Mouse (Mus musculus): ENCODE results near the gene Dhrs7. TPM values are rescaled to one million over a fixed set of nuclear protein-coding genes. Genes with fewer than 3 reads are reported as not detected.

Dhrs7 gene
- total and polyA plus RNA-seq, 3 experiments = 59.2 to 195 (median 159) TPM

DNA sequence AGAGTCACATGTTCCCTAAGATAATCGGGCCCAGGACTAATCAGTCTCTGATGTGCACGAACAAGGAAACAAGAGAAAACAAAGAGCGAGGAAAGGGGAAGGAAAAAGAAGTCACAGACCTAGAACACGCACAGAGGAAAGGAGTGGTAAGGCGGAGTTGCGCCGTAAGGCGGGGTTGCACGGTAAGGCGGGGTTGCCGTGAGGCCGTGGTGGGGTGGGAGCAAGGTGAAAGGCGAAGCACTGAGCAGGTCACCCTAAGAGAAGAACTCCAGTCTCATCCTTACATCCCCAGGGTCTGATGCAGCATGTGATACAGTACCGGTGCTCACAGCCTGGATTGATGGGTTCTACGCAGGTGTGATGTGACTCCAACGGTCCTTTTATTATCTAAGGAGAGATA lies 8.9 kb downstream of the Dhrs7 start:
- DNase-seq = no peak

GRCm38 (mm10) chr12:72654698-72655097 lies 10.0 kb downstream of the Dhrs7 start:
- DNase-seq = peak; percentile 42

DNA sequence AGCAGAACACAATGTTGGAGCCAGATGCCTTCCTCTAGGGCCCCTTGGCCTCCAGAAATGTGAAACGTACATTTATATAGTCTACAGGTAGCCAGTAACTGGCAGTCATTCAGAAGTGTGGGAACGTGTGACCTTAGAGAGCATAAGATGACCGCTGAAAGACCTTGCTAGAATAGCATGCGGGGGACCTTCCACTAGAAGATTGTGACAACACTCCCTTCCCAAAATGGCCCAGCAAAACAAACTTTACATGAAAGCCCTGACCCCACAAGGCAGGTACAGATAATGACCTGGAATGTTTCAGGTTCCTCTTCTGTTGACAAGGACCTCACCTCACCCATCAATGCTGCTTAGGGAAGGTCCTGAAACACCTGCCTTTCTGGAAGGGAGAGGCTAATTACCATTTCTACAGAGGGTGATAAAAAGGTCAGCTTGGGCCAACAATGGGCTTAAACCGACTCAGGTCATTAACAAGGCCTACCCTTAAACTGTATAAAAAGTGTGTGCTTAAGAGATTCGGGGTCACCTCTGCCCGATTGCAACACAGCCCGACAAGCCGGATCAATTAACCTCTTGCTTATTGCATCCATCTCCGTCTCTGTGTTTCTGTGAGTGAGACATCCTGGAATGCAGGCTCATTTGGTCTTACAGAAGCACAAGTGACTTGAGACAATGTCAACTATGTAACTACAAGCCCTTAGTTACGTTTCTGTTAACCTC lies 14.9 kb downstream of the Dhrs7 start, which contains the start of gene Gm4756:
Gene Gm4756, minus strand, starts transcription at position 51 of the 720 bp plus-strand sequence.
- no peak for DNase-seq

GRCm38 (mm10) chr12:72648921-72649320 lies 15.8 kb downstream of the Dhrs7 start:
- no peak for DNase-seq

DNA sequence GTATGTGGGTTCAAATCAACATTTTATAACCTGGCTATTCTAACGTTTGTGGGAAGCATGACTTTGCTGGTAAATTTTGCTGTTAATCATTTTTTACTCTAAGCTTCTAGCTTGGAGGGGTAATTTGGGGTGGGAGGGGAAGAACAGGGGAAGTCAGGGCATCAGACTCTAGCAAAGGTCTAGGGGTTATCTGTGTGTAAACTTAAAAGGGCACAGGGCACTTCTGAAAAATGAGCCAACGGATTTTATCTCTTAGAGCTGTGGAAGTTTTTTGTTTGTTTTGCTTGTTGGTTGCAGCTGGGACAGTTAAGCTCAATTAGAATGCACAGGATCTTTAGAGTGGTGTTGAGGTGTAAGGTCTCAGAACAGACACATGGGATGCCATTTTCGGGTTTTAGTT lies 26.7 kb downstream of the Dhrs7 start:
- no peak for DNase-seq

- DNase-seq = no peak
Observed at GRCm38 (mm10) chr12:72628751-72629150, 36.0 kb downstream of the Dhrs7 start.

- DNase-seq = no peak
Observed at GRCm38 (mm10) chr12:72622853-72623496, 41.7 kb downstream of the Dhrs7 start.

DNA sequence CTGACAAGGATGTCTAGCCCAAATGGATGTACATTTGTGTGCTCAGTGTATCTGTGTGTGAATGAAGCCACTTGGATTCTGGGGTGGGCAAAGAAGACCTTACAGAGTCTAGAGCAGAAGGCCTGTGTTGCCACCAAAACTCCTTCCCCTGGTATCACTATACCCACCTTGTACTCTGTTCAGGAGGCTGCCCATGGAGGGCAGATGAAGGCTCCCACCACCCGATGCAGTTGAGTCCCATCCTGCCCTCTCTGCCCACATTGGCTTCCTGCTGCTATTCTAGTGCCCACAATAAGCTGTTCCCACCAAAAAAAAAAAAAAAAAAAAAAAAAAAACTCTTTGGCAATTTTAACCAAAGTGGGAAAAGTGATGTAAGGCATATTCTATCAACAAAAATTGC lies 43.3 kb downstream of the Dhrs7 start:
- DNase-seq = no peak

DNA sequence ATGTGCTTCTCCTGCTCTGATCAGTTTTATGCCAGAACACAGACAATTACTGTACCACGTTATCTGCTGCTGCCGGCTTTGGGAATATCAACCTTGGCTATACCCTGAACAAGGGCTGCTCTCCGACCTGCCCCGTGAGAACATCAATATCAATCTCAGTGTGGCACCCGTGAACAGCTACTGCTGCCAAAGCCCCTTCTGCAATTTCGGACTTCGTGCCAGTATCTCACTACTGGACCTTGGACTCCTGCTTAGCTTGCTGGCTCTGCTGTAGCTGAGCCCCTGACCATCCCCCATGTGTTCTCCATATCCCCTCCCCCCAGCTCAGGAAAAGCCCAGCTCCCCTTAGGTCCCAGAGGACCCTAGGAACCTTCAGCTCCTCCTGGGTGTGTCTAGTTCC lies 43.9 kb downstream of the Dhrs7 start:
- no peak for DNase-seq

DNA sequence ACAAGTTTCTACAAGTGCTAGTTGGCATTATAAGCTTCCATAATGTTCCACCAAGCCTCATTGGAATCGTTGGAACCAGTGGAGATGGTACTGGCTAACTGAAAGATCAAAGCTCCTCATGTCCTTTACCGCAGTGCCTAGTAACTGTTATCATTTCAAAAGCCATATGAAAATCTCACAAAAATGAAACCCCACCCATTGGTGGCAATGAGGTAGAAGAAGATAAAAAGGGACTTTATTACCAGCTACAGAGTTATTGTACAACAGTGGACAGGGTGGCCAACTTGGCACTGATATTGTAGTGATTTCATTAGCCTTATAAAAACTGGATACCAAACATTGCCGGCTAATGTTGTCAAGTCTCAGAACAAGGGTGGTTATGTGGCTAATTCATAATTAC lies 52.7 kb downstream of the Dhrs7 start:
- no peak for DNase-seq

Other genes starting within 250 kb of the Dhrs7 start
- 1 to 10 TPM; 1.5 to 5.8 TPM for gene Lrrc9, start 223.0 kb downstream of the Dhrs7 start, total RNA-seq (2021)
- 0.12 and 0.57 TPM in 2 replicates for gene Lrrc9, start 223.0 kb downstream of the Dhrs7 start, polyA plus RNA-seq (2012; rRNA removed)
- gene Pcnx4, start 128.5 kb downstream of the Dhrs7 start, total RNA-seq (2021) = 10 to 100 TPM in 1 of 2 experiments, 1 to 10 TPM in 1; 5.6 to 10.6 TPM
- 1.8 and 2.3 TPM in 2 replicates for gene Pcnx4, start 128.5 kb downstream of the Dhrs7 start, polyA plus RNA-seq (2012; rRNA removed)
- gene Gm4756, start 15.2 kb downstream of the Dhrs7 start, total RNA-seq (2021) = under 1 TPM in 1 of 2 experiments, not detected in 1; 0.23 TPM
- gene Gm4756, start 15.2 kb downstream of the Dhrs7 start, polyA plus RNA-seq (2012; rRNA removed) = 0.12 TPM in 1 of 2 replicates, not detected in the other
- 100 to 1,000 TPM; 232 to 265 TPM for gene Ppm1a, start 92.5 kb upstream of the Dhrs7 start, total RNA-seq (2021)
- gene Ppm1a, start 92.5 kb upstream of the Dhrs7 start, polyA plus RNA-seq (2012; rRNA removed) = 39.0 and 48.1 TPM in 2 replicates

Data from adrenal gland, adult 2 months (tissue).